Mouse (Mus musculus): Measurements from ENCODE around the gene Slc7a6os.

- TF ChIP-seq CTCF (IDR thresholded peaks at IDR 0.05; ENCODE audit: borderline replicate concordance, insufficient read depth, low read length), result no peak
- peak; percentile 97 for TF ChIP-seq POLR2A (IDR thresholded peaks at IDR 0.05; ENCODE audit: low read depth, low read length)
These were observed at the start of gene Slc7a6os, which contains the start of gene Prmt7 for GRCm38 (mm10) chr8:106210821-106211345.
